Mouse (Mus musculus) heart, adult 11 months (tissue): ENCODE measurements around the gene Rhpn2.

Experiments used
- DNase-seq: peaks from one replicate; pipeline ENCODE4 v3.0.0; 2022

Rhpn2 gene

GRCm38 (mm10) chr7:35349022-35349421, 15.1 kb downstream of the Rhpn2 start:
- DNase-seq = no peak

- DNase-seq = no peak
Observed at GRCm38 (mm10) chr7:35349886-35350684, 16.1 kb downstream of the Rhpn2 start.

GRCm38 (mm10) chr7:35351155-35351554, 17.2 kb downstream of the Rhpn2 start:
- DNase-seq = no peak

GRCm38 (mm10) chr7:35353306-35353705, 19.3 kb downstream of the Rhpn2 start:
- no peak for DNase-seq

GRCm38 (mm10) chr7:35355303-35355872, 21.4 kb downstream of the Rhpn2 start:
- DNase-seq = no peak

GRCm38 (mm10) chr7:35357621-35358020, 23.7 kb downstream of the Rhpn2 start:
- no peak for DNase-seq

- DNase-seq = no peak
Observed at GRCm38 (mm10) chr7:35362253-35362652, 28.3 kb downstream of the Rhpn2 start.

GRCm38 (mm10) chr7:35362868-35363267, 28.9 kb downstream of the Rhpn2 start:
- DNase-seq = no peak

GRCm38 (mm10) chr7:35365161-35365910, 31.4 kb downstream of the Rhpn2 start:
- no peak for DNase-seq

GRCm38 (mm10) chr7:35371096-35371495, 37.1 kb downstream of the Rhpn2 start:
- DNase-seq = peak; percentile 85

GRCm38 (mm10) chr7:35372483-35373017, 38.6 kb downstream of the Rhpn2 start:
- DNase-seq = no peak

GRCm38 (mm10) chr7:35373146-35373989, 39.4 kb downstream of the Rhpn2 start:
- DNase-seq = peak; percentile 89

GRCm38 (mm10) chr7:35374265-35374664, 40.3 kb downstream of the Rhpn2 start:
- DNase-seq = no peak

GRCm38 (mm10) chr7:35376623-35377022, 42.7 kb downstream of the Rhpn2 start:
- no peak for DNase-seq

- DNase-seq = peak; percentile 85
Observed at GRCm38 (mm10) chr7:35379492-35380119, 45.6 kb downstream of the Rhpn2 start.

GRCm38 (mm10) chr7:35380351-35380750, 46.4 kb downstream of the Rhpn2 start:
- DNase-seq = peak; percentile 96

- no peak for DNase-seq
Observed at GRCm38 (mm10) chr7:35381861-35382260, 47.9 kb downstream of the Rhpn2 start.

GRCm38 (mm10) chr7:35382706-35383353, 48.9 kb downstream of the Rhpn2 start:
- DNase-seq = no peak

- peak; percentile 94 for DNase-seq
Observed at GRCm38 (mm10) chr7:35386525-35386952, 52.6 kb downstream of the Rhpn2 start.

- no peak for DNase-seq
Observed at GRCm38 (mm10) chr7:35388694-35389093, 54.7 kb downstream of the Rhpn2 start.

GRCm38 (mm10) chr7:35392935-35393334, 59.0 kb downstream of the Rhpn2 start:
- no peak for DNase-seq
